Mouse (Mus musculus) lung, postnatal 0 days (tissue): ENCODE measurements at regions not wholly inside any gene's neighbourhood (a gene's known extent, or its start where the extent isn't known, plus 50 kb on each side); places are given as distances from the start of the nearest gene placed in this dataset.

Experiments used
- CTCF ChIP-seq: IDR thresholded peaks from 2 replicates; pipeline ENCODE4 v1.5.1; 2016; ENCODE audit warnings: antibody characterized with exemption, mild to moderate bottlenecking
- EP300 ChIP-seq: IDR thresholded peaks from 2 replicates; pipeline ENCODE4 v1.6.1; 2016; ENCODE audit warnings: antibody characterized with exemption, mild to moderate bottlenecking, control low read depth

DNA sequence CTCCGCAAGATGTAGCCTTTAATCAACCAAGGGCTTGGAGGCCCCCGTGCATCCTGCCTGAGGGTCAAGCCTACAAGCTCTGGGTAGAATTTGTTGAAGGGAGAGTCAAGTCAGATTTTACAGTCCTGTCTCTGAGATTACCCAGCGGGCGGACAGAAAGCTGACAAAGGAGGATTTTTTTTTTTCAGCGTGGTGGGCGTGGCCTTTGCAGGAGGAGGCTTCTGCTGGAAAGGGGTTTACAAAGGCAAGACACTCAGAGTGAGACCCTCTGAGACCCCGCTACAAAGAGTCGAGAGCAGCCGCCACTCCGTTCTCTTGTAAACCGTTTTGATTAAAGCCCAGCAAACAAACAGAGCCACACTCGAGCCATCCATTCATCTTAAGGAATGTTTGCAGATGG, 92.1 kb upstream of the Dynlrb2 start:
- no peak for TF ChIP-seq EP300
- TF ChIP-seq CTCF = no peak
